Mouse (Mus musculus) lung, adult 2 months (tissue): ENCODE measurements around the gene Zfp830.

Experiments
- CTCF ChIP-seq: fragments of 200-500 bp; IDR thresholded peaks from 2 replicates; pipeline ENCODE4 v1.5.1; 2011; ENCODE audit warnings: mild to moderate bottlenecking, low read length, control low read depth; ENCODE audit not compliant: insufficient read depth
- POLR2A ChIP-seq: fragments of 200-500 bp; IDR thresholded peaks from 2 replicates; pipeline ENCODE4 v1.6.1; 2011; ENCODE audit warnings: low read depth, mild to moderate bottlenecking, control low read depth, low read length, borderline replicate concordance; ENCODE audit errors: extremely low read depth

DNA sequence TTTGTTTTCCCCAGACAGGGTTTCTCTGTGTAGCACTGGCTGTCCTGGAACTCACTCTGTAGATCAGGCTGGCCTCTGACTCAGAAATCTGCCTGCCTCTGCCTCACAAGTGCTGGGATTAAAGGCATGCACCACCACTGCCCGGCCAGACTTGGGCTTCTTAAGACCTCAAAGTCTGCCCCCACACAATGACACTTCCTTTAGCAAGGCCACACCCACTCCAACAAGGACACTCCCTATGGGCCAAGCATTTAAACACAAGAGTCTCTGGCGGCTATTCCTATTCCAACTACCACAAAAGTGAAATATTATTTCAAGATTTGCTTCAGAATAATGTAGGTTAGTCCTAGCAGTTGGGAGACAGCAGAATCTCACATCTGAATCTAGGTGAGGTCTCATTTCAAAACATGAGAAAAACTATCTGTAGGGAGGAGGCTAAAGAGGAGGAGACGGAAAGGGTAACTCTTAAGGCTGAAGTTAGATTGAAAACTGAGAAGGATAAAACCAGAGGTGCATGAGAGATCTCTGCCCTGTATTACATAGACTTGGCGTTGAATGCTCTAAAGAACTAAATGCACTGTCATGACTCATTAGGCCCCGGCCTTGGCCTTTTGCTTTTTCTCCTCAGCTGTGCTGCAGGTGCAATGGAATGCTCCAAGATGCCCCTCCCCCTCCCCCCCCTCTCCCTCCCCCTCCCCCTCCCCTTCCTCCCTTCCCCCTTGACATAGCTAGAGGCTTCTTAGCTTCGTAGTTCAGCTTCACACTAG is 11.6 kb upstream of the Zfp830 start:
- no peak for TF ChIP-seq CTCF
- no peak for TF ChIP-seq POLR2A
